Mouse (Mus musculus): ENCODE results near the gene Heatr1. TPM values are rescaled to one million over a fixed set of nuclear protein-coding genes. Genes with fewer than 3 reads are reported as not detected.

Heatr1 gene
- 10 to 100 TPM; 38.7 to 61.9 TPM for total RNA-seq (2021)
- 13.2 and 13.7 TPM in 2 replicates for polyA plus RNA-seq (2012; rRNA removed)
- long read RNA-seq, full-length matches to known transcripts, result 2 of 4 reads
- long read RNA-seq, partial matches to known transcripts, result 1 of 4 reads
- long read RNA-seq, other reads (novel, unspliced or antisense), result 1 of 4 reads

DNA sequence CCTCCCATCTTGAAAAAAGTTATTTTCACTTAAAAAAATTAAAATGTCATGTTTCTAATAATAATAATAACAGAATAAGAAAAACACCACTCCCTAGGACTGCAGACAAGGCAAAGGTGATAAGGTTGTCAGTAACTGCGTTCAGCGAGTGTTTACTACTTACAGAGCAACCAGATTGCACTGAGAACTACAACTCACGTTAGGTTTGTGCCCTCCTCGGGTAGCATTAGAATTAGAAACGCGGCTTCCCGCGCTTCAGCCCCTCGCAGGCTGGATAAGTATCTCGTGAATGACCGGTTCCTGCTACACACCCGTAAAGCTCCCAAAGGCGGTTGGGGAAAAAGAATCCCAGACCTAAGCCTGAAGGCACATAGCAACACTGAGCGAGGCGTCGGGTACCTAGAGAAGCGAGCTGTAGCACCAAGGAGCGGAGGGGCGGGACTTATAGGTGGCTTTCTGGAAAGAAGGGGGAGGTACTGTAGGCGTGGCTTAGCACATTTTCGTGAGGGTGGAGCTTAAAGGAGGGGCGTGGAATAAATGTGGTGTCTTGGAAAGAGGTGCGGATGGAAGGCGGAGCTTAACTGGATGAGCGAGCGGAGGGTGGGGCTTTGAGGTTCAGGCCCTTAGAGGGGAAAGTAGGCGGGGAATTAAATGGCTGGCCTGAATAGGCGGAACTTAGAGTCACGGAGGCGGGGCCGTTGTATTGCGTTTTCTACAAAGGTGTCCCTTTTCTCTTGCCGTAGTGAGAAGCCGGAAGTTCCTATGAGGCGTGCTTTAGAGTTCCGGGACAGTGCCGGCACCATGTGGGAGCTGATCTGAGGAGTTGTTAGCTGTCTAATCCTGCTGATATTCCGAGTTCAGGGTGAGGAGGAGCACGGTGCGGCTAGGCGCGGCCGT is at the start of gene Heatr1:
Heatr1 (plus strand) TSS at position 419 of the 897 bp plus-strand sequence.
- DNase-seq, result peak; percentile 97

GRCm38 (mm10) chr13:12346837-12347236 is 48.0 kb upstream of the Heatr1 start:
- DNase-seq, result no peak

- no peak for DNase-seq
Measured at GRCm38 (mm10) chr13:12349197-12349824, 45.5 kb upstream of the Heatr1 start.

- DNase-seq, result no peak
Measured at GRCm38 (mm10) chr13:12356184-12356583, 38.6 kb upstream of the Heatr1 start.

DNA sequence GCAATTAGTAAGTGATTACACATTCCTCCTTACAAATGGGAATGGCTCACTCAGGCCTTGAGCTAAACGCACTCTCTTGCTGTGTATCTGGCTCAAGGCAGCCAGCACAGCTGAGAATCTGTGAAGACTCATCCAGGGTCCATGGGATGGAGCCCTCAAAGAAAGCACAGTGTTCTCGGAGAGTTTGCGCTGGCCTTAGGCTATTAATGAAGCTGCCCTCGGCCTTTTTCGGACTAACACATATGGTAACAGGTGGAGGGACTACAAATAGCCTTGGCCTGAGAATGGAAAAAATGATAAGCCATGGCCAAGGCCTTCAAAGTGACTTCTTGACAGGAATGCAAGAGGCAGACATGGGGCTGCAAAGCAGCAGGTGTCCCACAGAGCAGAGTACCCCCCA is 37.3 kb upstream of the Heatr1 start:
- DNase-seq, result peak; percentile 46

DNA sequence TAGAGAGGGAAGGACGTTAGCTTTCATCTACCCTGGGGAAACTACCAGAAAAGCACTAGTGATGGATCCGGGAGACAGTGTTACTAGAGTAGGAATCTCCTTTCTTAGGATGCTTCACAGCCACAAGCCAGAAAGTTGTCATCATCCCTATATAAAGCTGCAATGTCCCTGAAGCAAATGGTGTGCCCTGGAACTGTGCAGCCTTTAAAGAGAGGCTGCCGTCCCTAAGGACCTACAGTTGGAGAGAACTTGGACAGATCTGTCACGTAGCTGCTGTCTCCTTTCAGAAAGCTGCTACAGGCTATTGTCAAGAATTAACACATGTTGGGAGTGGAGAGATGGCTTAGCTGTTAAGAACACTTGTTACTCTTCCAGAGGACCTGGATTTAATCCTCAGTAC is 33.3 kb upstream of the Heatr1 start:
- DNase-seq, result no peak

GRCm38 (mm10) chr13:12369041-12369621 is 25.7 kb upstream of the Heatr1 start:
- peak; percentile 79 for DNase-seq

DNA sequence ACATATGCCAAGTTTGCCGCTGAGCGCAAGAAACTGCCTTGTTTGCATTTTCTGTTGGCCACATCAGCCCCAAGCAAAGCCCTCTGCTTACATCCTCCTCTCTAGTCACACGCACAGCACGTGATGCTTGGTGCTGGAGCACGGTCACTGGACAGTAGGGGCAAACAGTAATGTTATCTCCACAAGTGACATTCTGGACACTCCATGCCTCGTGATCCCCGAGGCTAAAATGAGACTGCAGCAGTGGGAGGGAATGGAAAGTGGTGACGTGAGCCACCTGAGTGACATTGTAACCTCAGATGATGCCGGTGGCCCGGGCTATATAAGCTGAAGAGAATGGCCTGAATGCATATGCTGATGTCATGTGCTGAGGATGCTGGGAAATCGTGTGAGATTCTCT is 24.9 kb upstream of the Heatr1 start:
- DNase-seq, result no peak

DNA sequence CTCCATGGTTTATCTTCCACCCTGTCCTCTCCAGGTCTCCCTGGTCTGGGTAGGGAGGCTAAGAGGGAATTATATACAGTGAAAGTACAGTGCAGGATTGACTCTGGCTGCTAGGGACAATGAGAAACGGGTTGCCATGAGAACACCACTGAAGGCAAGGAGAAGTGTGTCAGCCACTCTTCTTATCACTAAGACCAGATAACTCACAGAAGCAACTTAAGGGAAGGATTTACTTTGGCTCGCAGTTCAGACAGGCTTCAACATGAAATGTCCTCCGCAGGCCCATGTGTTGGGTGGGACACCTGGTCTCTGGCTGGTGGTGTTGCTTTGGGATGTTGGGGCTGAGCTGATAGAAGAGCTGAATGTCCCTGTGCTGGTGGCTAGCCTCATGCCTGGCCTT is 22.1 kb upstream of the Heatr1 start:
- no peak for DNase-seq

DNA sequence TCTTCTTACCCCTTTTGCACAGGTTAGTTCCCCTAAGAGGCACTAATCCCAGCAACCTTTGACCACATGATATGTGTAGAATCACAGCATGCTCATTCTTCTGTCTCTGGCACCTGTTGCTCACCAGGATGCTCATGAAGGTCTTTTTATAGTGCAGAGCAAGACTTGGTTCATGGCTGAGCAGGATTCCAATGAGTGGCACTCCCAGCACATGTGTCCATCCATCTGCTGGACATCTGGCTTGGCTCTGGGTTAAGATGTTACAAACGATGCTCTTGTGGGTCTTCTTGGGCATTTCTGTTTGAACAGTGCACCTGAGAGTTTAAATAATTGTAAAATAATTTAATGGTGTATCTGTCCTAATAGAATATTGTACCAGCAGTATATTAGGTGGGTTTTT is 18.0 kb upstream of the Heatr1 start:
- DNase-seq, result no peak

DNA sequence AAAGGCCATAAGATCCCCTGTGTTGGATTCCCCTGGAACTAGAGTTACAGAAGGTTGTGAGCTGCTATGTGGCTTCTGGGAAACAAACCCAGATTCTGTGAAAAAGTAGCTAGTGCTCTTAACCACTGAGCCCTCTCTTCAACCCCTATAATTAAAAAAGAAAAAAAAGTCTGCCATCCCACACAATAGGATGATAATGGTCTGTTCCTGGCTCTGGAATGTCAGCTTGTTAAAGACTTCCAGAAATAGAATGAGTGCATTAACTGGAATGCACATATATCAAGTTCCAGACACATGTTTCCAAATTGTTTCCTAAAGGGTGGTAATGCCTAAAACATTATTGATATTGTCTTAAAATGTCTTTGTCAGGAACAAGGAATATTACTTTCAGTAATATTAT is 10.0 kb upstream of the Heatr1 start:
- DNase-seq, result no peak

- no peak for DNase-seq
Measured at GRCm38 (mm10) chr13:12386286-12386685, 8.5 kb upstream of the Heatr1 start.

DNA sequence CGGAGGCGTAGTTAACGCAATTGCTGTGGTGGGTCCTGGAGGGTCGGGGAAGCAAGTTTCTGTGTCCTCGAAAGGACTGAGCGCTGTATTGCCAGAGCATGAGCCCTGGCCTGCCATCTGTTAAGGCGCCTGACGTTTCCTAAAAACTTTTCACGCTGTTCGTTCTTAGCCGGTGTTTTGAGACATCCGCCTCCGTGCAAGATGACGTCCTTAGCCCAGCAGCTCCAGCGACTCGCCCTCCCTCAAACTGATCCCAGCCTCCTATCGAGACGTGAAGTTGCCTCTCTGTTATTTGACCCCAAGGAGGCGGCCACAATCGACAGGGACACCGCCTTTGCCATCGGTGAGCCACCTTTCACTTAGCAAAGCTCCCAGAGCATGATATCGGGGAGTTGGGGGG is 744 bp downstream of the Heatr1 start:
- DNase-seq, result no peak

GRCm38 (mm10) chr13:12408343-12409066 is 13.7 kb downstream of the Heatr1 start:
- DNase-seq, result no peak

DNA sequence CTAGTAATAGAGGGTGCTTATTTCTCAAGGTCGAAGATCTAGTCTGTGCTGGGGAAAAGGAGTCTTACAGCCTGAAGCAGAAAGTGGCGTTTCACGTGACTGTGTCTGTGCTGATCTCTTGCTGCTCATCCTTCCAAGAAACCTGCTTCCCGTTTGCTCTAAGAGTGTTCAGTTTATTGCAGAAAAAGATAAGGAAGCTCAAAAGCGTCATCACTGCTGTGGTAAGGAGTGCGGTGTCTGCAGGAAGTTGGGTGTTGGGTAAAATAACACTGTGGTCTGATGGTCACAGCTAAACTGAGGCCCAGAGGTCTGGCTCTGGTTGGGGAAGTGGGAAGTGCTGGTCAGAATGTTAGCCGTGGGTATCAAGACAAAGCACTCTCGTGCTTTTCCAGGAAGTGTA is 17.2 kb downstream of the Heatr1 start:
- DNase-seq, result peak; percentile 17

GRCm38 (mm10) chr13:12420596-12420995 is 25.8 kb downstream of the Heatr1 start:
- DNase-seq, result no peak

DNA sequence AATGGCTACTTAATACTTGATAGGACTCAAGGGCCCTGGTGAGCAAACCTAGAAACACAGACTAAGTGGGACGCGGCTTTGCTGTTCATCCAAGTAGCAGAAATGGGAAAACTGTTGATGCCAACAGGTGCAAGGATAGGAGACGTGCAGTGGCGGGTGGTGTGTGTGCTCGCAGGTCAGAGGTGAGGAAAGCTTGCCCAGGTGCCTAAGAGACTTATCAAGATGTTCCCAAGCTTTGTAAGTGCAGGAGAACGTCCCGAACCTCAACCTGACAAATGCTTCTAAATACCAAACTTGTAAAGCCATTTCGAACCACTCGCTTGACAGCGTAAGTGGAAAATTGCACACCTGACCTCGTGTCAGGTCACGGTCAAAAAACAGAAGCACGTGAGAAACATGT is 33.7 kb downstream of the Heatr1 start:
- no peak for DNase-seq

DNA sequence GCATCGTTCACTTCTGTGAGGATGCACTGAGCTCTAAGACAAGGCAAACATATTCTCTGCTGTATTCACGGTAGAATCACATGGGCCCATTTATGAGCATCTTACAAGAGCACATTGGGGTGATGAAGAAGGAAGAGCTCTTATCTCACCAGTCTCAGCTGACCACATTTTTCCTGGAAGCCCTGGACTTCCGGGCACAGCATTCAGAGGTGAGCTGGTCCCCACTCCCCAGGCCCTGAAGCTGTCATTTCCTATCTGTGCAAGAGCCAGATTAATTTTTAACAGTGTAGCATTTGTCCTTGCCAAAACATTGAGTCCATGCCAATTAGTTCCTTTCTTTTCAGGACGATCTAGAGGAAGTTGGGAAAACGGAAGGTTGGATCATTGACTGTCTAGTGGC is 39.0 kb downstream of the Heatr1 start:
- DNase-seq, result peak; percentile 23

DNA sequence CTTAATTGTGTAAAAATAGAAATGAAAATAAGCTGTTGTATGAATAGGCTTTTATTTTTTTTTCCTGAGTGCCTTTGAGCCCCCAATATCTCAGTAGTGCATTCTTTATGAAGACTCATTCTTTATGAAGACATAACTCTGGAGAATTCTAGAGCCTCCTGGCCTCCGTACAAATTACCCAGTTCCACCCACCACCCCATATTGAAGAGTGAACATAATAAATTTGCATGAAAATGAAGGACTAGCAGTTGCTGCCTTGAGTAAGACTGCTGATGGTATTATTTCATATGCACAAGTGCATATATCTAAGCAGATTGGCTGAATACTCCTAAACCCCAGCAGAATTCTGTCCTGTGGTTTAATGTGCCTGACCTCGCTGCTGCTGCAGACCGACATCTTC is 44.8 kb downstream of the Heatr1 start:
- no peak for DNase-seq

- no peak for DNase-seq
Measured at GRCm38 (mm10) chr13:12440813-12441212, 46.0 kb downstream of the Heatr1 start.

- peak; percentile 40 for DNase-seq
Measured at GRCm38 (mm10) chr13:12442008-12442587, 47.3 kb downstream of the Heatr1 start.

DNA sequence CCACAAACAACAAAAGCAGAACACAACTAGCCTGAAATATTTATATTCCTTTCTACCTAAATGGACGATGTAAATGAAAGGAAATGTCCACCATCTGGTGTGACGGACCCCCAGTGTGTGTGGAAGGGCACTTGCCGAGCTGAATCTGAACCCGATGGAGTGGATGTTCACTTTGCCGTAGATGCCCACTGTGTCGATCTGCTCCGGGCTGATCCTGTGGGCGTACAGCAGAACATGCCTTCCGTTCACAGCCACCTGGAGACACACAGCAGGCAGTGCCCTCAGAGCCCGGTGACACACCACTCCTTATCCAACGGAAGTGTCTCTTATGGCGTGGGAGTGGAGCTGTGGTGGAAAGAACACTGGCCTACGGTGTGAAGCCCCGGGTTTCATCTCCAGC is 58.3 kb downstream of the Heatr1 start:
- no peak for DNase-seq

Measured in adrenal gland, adult 2 months (tissue).